In genomic region chrX:93634861-93635375, GRCm38 (mm10) we compare ENCODE assay signal across 16 mouse cellular contexts. TPM values are rescaled to one million over a fixed set of nuclear protein-coding genes. Genes with fewer than 3 reads are reported as not detected.
DNase-seq lines count a peak whose midpoint lies in the region; ATAC-seq lines count a peak whose summit lies in the region.
"Had no signal": no experiment of that assay in that cellular context is flagged by ENCODE, and none has a peak within 500 bp of the region (broad histone marks: within the 10 kb centered on the region; RNA-seq: fewer than 3 reads in every experiment).

No protein-coding gene starts in this region.

- DNase-seq in heart, adult 18-20 months, result peak; percentile 9 to 14
- DNase-seq in heart, postnatal 25 days (ENCODE audit: low spot score), result no peak
- peak; percentile 12 for DNase-seq in ovary, adult 18-20 months (ENCODE audit: low spot score)
- DNase-seq in ovary, postnatal 14 days (ENCODE audit: low spot score), result no peak
- DNase-seq in adrenal gland, postnatal 10 days, result peak; percentile 39
- no peak for DNase-seq in cerebellum, postnatal 25 days
- DNase-seq in layer of hippocampus, postnatal 14 days (ENCODE audit: low spot score in 2 of 2), result no peak
- DNase-seq: B cell, adult 2 months; cerebellum, postnatal 14 days; forebrain, postnatal 0 days; gastrocnemius, adult 2 months; lung, embryonic 14.5 days; thymus, adult 18-20 months had no signal

- peak; percentile 36; the same call in 1 of the 2 replicates for ATAC-seq in megakaryocyte progenitor cell, adult 5-6 weeks (replicated peaks; ENCODE audit: poor library complexity)
- ATAC-seq: forebrain, postnatal 0 days; inflammation-experienced regulatory T-cells, adult 6 months; midbrain, embryonic 15.5 days had no signal

- intact Hi-C loops in heart, postnatal 25 days (cut with DNase I), result no loop called here

RNA-seq across cellular contexts. Expression of gene Pola1, which starts 3.0 kb away (rescaled TPM):
- total RNA-seq in heart, adult 18-20 months (2021), result 1 to 10 TPM; 4.9 to 5.5 TPM
- total RNA-seq in heart, postnatal 25 days (2021), result 1 to 10 TPM; 4.8 to 5.2 TPM
- 10 to 100 TPM; 17.1 to 23.3 TPM for total RNA-seq in adrenal gland, postnatal 10 days (2021)
- total RNA-seq in megakaryocyte progenitor cell, adult 5-6 weeks (2015), result 68.0 and 68.9 TPM in 2 replicates
- 114 and 142 TPM in 2 replicates for total RNA-seq in megakaryocyte progenitor cell, adult 5-6 weeks (2017)
- 10 to 100 TPM in 1 of 2 experiments, 1 to 10 TPM in 1; 9.2 to 10.2 TPM for total RNA-seq in layer of hippocampus, postnatal 14 days (2021)

RNA-seq across cellular contexts. Expression of gene Pcyt1b, which starts 19.7 kb away (rescaled TPM):
- total RNA-seq in heart, adult 18-20 months (2021), result under 1 TPM; 0.07 to 0.15 TPM
- under 1 TPM; 0.17 to 0.34 TPM for total RNA-seq in heart, postnatal 25 days (2021)
- 1 to 10 TPM; 1.3 to 1.9 TPM for total RNA-seq in adrenal gland, postnatal 10 days (2021)
- total RNA-seq in megakaryocyte progenitor cell, adult 5-6 weeks (2015), result 1.5 and 1.7 TPM in 2 replicates
- 1.5 and 2.9 TPM in 2 replicates for total RNA-seq in megakaryocyte progenitor cell, adult 5-6 weeks (2017)
- total RNA-seq in layer of hippocampus, postnatal 14 days (2021), result 10 to 100 TPM; 43.1 to 44.4 TPM

Comparison
In these comparisons a context has a peak if more than half of its experiments do, and no peak if none do; other contexts are left out.
1. DNase-seq: peak in heart, adult 18-20 months (2 of 2), ovary, adult 18-20 months (single experiment) and adrenal gland, postnatal 10 days (single experiment); none in heart, postnatal 25 days (single experiment), ovary, postnatal 14 days (single experiment), cerebellum, postnatal 25 days (0 of 2) and layer of hippocampus, postnatal 14 days (0 of 2).
2. RNA of gene Pcyt1b, which starts 19.7 kb away (total RNA-seq): 43.1 to 44.4 TPM in layer of hippocampus, postnatal 14 days; 1.5 to 2.9 TPM in megakaryocyte progenitor cell, adult 5-6 weeks, 1.3 to 1.9 TPM in adrenal gland, postnatal 10 days, 0.17 to 0.34 TPM in heart, postnatal 25 days and 0.07 to 0.15 TPM in heart, adult 18-20 months; every median in the first group is over 10 times any median in the second.